Mouse (Mus musculus) CH12.LX (cell line): ENCODE data around the gene Ckap5. TPM values are rescaled to one million over a fixed set of nuclear protein-coding genes. Genes with fewer than 3 reads are reported as not detected.

Experiments used
- DNase-seq: peaks from one replicate; pipeline ENCODE4 v3.0.0-alpha.2; 2013; ENCODE audit errors: extremely low read depth
- H3K27ac ChIP-seq: 2 replicates; pipeline ENCODE4 v1.5.1; 2012; ENCODE audit warnings: low read depth, mild to moderate bottlenecking, control low read depth, moderate library complexity; ENCODE audit not compliant: insufficient read depth
- H3K27me3 ChIP-seq: replicated peaks from 2 replicates; pipeline ENCODE3; 2012; ENCODE audit warnings: inconsistent platforms
- H3K36me3 ChIP-seq, 2 experiments: replicated peaks in 1 of 2; 2 replicates each; pipeline versions ENCODE3 to v1.6.1; 2012; ENCODE audit warnings: inconsistent platforms in 1 of 2, low read length in 1 of 2, mild to moderate bottlenecking in 1 of 2, mixed read lengths in 1 of 2, moderate library complexity in 1 of 2; ENCODE audit not compliant: control insufficient read depth in 1 of 2, insufficient read depth in 1 of 2
- H3K4me1 ChIP-seq, 2 experiments: 2 replicates each; pipeline ENCODE4 v1.6.1; 2012; ENCODE audit warnings: inconsistent platforms in 1 of 2, moderate library complexity in 1 of 2; ENCODE audit not compliant: insufficient read depth in 2 of 2, control insufficient read depth in 1 of 2
- H3K4me2 ChIP-seq: 2 replicates; pipeline ENCODE4 v1.6.1; 2012; ENCODE audit warnings: low read depth, mild to moderate bottlenecking, control low read depth; ENCODE audit not compliant: poor library complexity, insufficient read depth, severe bottlenecking
- H3K4me3 ChIP-seq, 3 experiments: fragments of 150-350 bp in 1 of 3; sonication (generic) in 1 of 3; replicated peaks in 1 of 3; 2 replicates each; pipeline versions ENCODE3 to v1.5.1; 2011 to 2012; ENCODE audit warnings: low read depth in 2 of 3, low read length in 2 of 3, mild to moderate bottlenecking in 2 of 3, moderate library complexity in 2 of 3, control low read depth in 1 of 3, improper control_type of control experiment in 1 of 3, inconsistent platforms in 1 of 3, mixed read lengths in 1 of 3; ENCODE audit not compliant: poor library complexity in 1 of 3
- H3K79me2 ChIP-seq: replicated peaks from 2 replicates; pipeline ENCODE4 v1.6.1; 2012; ENCODE audit warnings: mild to moderate bottlenecking, moderate library complexity; ENCODE audit not compliant: control insufficient read depth, poor library complexity, insufficient read depth, severe bottlenecking; ENCODE audit errors: extremely low read depth
- H3K9ac ChIP-seq: 2 replicates; pipeline ENCODE4 v1.6.1; 2012; ENCODE audit warnings: low read depth, mild to moderate bottlenecking, control low read depth, moderate library complexity; ENCODE audit not compliant: insufficient read depth
- H3K9me3 ChIP-seq: replicated peaks from 2 replicates; pipeline ENCODE3; 2012; ENCODE audit warnings: low read length, inconsistent platforms, mixed read lengths
- CTCF ChIP-seq, 2 experiments: IDR thresholded peaks in 1 of 2; conservative IDR thresholded peaks in 1 of 2; 2 replicates each; pipeline ENCODE4 v1.5.1; 2011 to 2012; ENCODE audit warnings: low read depth in 2 of 2, low read length in 2 of 2, improper control_type of control experiment in 1 of 2, inconsistent platforms in 1 of 2, mild to moderate bottlenecking in 1 of 2, moderate library complexity in 1 of 2
- ETS1 ChIP-seq: conservative IDR thresholded peaks from 2 replicates; pipeline ENCODE4 v1.6.1; 2012; ENCODE audit warnings: low read depth, mild to moderate bottlenecking, inconsistent platforms, low read length, improper control_type of control experiment, moderate library complexity
- GABPA ChIP-seq: IDR thresholded peaks from 2 replicates; pipeline ENCODE4 v1.6.1; 2012; ENCODE audit warnings: low read depth, low read length, improper control_type of control experiment, inconsistent platforms; ENCODE audit not compliant: insufficient replicate concordance
- HCFC1 ChIP-seq: IDR thresholded peaks from 2 replicates; pipeline ENCODE4 v1.6.1; 2012; ENCODE audit warnings: low read depth, mild to moderate bottlenecking, inconsistent platforms, low read length, improper control_type of control experiment
- MAX ChIP-seq: IDR thresholded peaks from 2 replicates; pipeline ENCODE4 v1.6.1; 2011; ENCODE audit warnings: low read length, improper control_type of control experiment
- MEF2A ChIP-seq: IDR thresholded peaks from 2 replicates; pipeline ENCODE4 v1.6.1; 2014; ENCODE audit warnings: low read depth, mild to moderate bottlenecking, inconsistent platforms, low read length, improper control_type of control experiment, borderline replicate concordance
- NELFE ChIP-seq: IDR thresholded peaks from 2 replicates; pipeline ENCODE4 v1.6.1; 2011; ENCODE audit warnings: low read depth, low read length, improper control_type of control experiment
- NRF1 ChIP-seq: IDR thresholded peaks from 2 replicates; pipeline ENCODE4 v1.6.1; 2014; ENCODE audit warnings: low read depth, mild to moderate bottlenecking, inconsistent platforms, low read length, improper control_type of control experiment, moderate library complexity
- POLR2AphosphoS2 ChIP-seq: IDR thresholded peaks from 2 replicates; pipeline ENCODE4 v1.6.1; 2011; ENCODE audit warnings: low read depth, low read length, improper control_type of control experiment
- RCOR1 ChIP-seq: conservative IDR thresholded peaks from 2 replicates; pipeline ENCODE4 v1.6.1; 2012; ENCODE audit warnings: low read depth, mild to moderate bottlenecking, inconsistent platforms, low read length, improper control_type of control experiment
- UBTF ChIP-seq: IDR thresholded peaks from 2 replicates; pipeline ENCODE4 v1.6.1; 2012; ENCODE audit warnings: low read depth, mild to moderate bottlenecking, inconsistent platforms, low read length, improper control_type of control experiment, moderate library complexity
- dilution Hi-C: fragments of 300-500 bp; cut with MboI; formaldehyde crosslinking; loops from 2 replicates; pipeline ENCODE4 v1.14.3; 2020; ENCODE audit warnings: low sequenced_read_pairs; ENCODE audit not compliant: extremely low pct_unique_long_range_greater_than_20kb, extremely low pct_ligation_motif_present
- in situ Hi-C: fragments of 300-500 bp; cut with MboI; formaldehyde crosslinking; loops from 3 replicates; pipeline ENCODE4 v1.14.3; 2019; ENCODE audit warnings: low sequenced_read_pairs, low pct_ligation_motif_present, low pct_unique_long_range_greater_than_20kb, mixed read lengths
- polyA plus RNA-seq: library from polyadenylated mRNA; unstranded; fragments of >175 nt; gene quantifications from 2 replicates; pipeline ENCODE4 v1.2.1, GENCODE M21; 2012; ENCODE audit warnings: low read depth; ENCODE audit not compliant: insufficient read length
- total RNA-seq, 2 experiments: library from RNA; depleted of rRNA; stranded (reverse); fragments of 300-350 nt in 1 of 2; fragments of >200 nt in 1 of 2; gene quantifications; 2 replicates each; pipeline ENCODE4 v1.2.3; 2012 to 2014

Ckap5 gene
- total and polyA plus RNA-seq, 3 experiments: 51.5 to 53.0 (median 52.3) TPM

DNA sequence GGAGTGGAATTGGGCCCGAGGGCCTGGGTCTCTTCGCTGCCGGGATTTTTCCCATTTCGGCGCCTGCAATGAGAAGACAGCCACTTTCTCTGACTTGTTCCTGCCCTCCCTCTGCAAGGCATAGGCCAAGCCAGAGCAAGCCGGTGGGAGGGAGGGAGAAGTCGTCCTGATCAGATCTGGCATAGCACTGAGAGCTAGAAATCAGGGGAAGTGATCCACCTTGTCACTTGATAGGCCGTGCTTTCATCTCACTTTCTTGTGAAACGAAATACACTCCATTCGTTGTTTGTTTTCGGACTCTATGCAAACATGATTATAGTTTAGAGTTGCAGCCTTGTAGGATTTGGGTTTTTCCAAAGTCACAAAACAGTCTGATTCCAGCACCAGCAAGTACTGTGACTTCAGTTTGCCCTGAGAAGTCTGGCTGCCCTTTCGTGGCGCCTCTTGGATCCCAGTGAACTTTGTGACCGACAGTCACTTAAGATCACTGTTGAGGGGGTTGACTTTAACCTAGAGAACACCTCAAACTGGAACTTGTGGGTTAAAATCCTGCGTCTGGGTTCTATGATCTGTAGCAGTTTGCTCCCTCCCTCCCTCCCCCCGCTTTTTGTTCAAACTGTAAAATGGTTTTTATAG lies 123.9 kb downstream of the Ckap5 start:
- H3K9ac ChIP-seq: peak overlapping the region; percentile 88
- in situ Hi-C loops (no loop called here), dilution Hi-C loops (no loop called here)
- peaks cover 27% of the 10 kb centered on the region for H3K79me2 ChIP-seq
- H3K36me3 ChIP-seq: peaks cover 42 to 64% of the 10 kb centered on the region in 2 experiments
- no peaks in the 10 kb centered on the region for H3K27me3 ChIP-seq
- DNase-seq: peak; percentile 32
- TF ChIP-seq NELFE (no peak), RCOR1 (no peak), UBTF (no peak), MEF2A (no peak), MAX (no peak), GABPA (no peak), NRF1 (no peak), CTCF (conservative IDR thresholded peaks at IDR 0.05 in 1 of 2, IDR thresholded peaks at IDR 0.05 in 1 of 2; ENCODE audit: low read depth in 2 of 2, low read length in 2 of 2) (no peak), POLR2AphosphoS2 (no peak), ETS1 (no peak)
- no peaks in the 10 kb centered on the region for H3K9me3 ChIP-seq
- H3K4me2 ChIP-seq: peak overlapping the region; percentile 81
- peak overlapping the region; percentile 95 to 98 (median 97) for H3K4me3 ChIP-seq
- H3K4me1 ChIP-seq: peaks cover 2 to 25% of the 10 kb centered on the region in 2 experiments; a peak in 3 of 4 replicates
- peak overlapping the region; percentile 44 for H3K27ac ChIP-seq

- no peak overlapping the region for H3K4me2 ChIP-seq
- H3K27me3 ChIP-seq: no peaks in the 10 kb centered on the region
- no peak for DNase-seq
- H3K9ac ChIP-seq: no peak overlapping the region
- no peak overlapping the region for H3K27ac ChIP-seq
- H3K36me3 ChIP-seq: peaks cover 41 to 64% of the 10 kb centered on the region in 2 experiments
- no peak for TF ChIP-seq HCFC1
- peaks cover 2 to 25% of the 10 kb centered on the region in 2 experiments; a peak in 3 of 4 replicates for H3K4me1 ChIP-seq
- in situ Hi-C loops (no loop called here), dilution Hi-C loops (no loop called here)
- no peak overlapping the region for H3K4me3 ChIP-seq
- no peaks in the 10 kb centered on the region for H3K9me3 ChIP-seq
- peaks cover 27% of the 10 kb centered on the region for H3K79me2 ChIP-seq
Measured at GRCm38 (mm10) chr2:91651458-91652258, 125.1 kb downstream of the Ckap5 start.

- no peak overlapping the region for H3K27ac ChIP-seq
- TF ChIP-seq MAX: no peak
- in situ Hi-C loops (no loop called here), dilution Hi-C loops (no loop called here)
- peaks cover 2 to 19% of the 10 kb centered on the region in 2 experiments; a peak in 3 of 4 replicates for H3K4me1 ChIP-seq
- H3K9ac ChIP-seq: no peak overlapping the region
- H3K4me2 ChIP-seq: no peak overlapping the region
- no peaks in the 10 kb centered on the region for H3K9me3 ChIP-seq
- peaks cover 42 to 64% of the 10 kb centered on the region in 2 experiments for H3K36me3 ChIP-seq
- peaks cover 27% of the 10 kb centered on the region for H3K79me2 ChIP-seq
- no peak overlapping the region for H3K4me3 ChIP-seq
- H3K27me3 ChIP-seq: no peaks in the 10 kb centered on the region
- no peak for DNase-seq
Measured at GRCm38 (mm10) chr2:91652863-91653262, 126.3 kb downstream of the Ckap5 start.
